12 mouse cellular contexts compared by ENCODE assay signal in genomic region chr4:152179946-152180660, GRCm38 (mm10). TPM values are rescaled to one million over a fixed set of nuclear protein-coding genes. Genes with fewer than 3 reads are reported as not detected.
DNase-seq lines count a peak whose midpoint lies in the region; ATAC-seq and TF ChIP-seq lines count a peak whose summit lies in the region.
"Had no signal": no experiment of that assay in that cellular context is flagged by ENCODE, and none has a peak within 500 bp of the region (broad histone marks: within the 10 kb centered on the region; RNA-seq: fewer than 3 reads in every experiment).

No protein-coding gene starts in this region.

- peak; percentile 44; the same call in 1 of the 2 replicates for TF ChIP-seq EP300 in heart, adult 2 months (IDR thresholded peaks at IDR 0.05; ENCODE audit: insufficient read depth, low read depth, low read length)

- WGBS in heart, adult 2 months = 60% methylated on average over 16 of the region's 16 CpGs
- 89% methylated on average over 16 of the region's 16 CpGs for WGBS in midbrain, embryonic 15.5 days

- H3K9ac ChIP-seq in heart, adult 2 months (ENCODE audit: low read depth, low read length) = no peak overlapping the region
- 0 out of 2 replicates have a peak overlapping the region, but pooled peaks have one; percentile 62 for H3K9ac ChIP-seq in midbrain, embryonic 15.5 days
- H3K9ac ChIP-seq: embryonic facial prominence, embryonic 15.5 days had no signal

- TF ChIP-seq POLR2A in heart, adult 2 months (IDR thresholded peaks at IDR 0.05; ENCODE audit: insufficient read depth, low read depth, low read length) = no peak

- peak overlapping the region; percentile 33; the same call in 1 of the 2 replicates for H3K27ac ChIP-seq in heart, adult 2 months
- no peak overlapping the region for H3K27ac ChIP-seq in midbrain, embryonic 15.5 days
- H3K27ac ChIP-seq: embryonic facial prominence, embryonic 15.5 days; limb, embryonic 13.5 days had no signal

- DNase-seq in heart, adult 2 months = peak in 1 of 2 experiments; percentile 60
- DNase-seq in heart, postnatal 10 days = no peak
- DNase-seq in cerebellum, adult 11 months = peak; percentile 75
- DNase-seq in cerebellum, postnatal 36 days = peak; percentile 79 to 80
- no peak for DNase-seq in thymus, postnatal 0 days (ENCODE audit: low spot score)
- DNase-seq in kidney, adult 11 months = no peak
- no peak for DNase-seq in testis, postnatal 10 days (ENCODE audit: low spot score)
- DNase-seq: lung, postnatal 10 days had no signal

- H3K27me3 ChIP-seq in heart, adult 2 months (ENCODE audit: control insufficient read depth, insufficient read depth, low read length) = no peaks in the 10 kb centered on the region
- peaks cover 10% of the 10 kb centered on the region; the same call in 1 of the 2 replicates for H3K27me3 ChIP-seq in midbrain, embryonic 15.5 days (replicated peaks)

- no peak overlapping the region for H3K4me3 ChIP-seq in heart, adult 2 months
- H3K4me3 ChIP-seq in midbrain, embryonic 15.5 days = peak overlapping the region; percentile 63
- H3K4me3 ChIP-seq: embryonic facial prominence, embryonic 15.5 days had no signal

- H3K4me2 ChIP-seq in midbrain, embryonic 15.5 days = peak overlapping the region; percentile 94

- ATAC-seq in midbrain, embryonic 15.5 days (replicated peaks) = no peak

- H3K36me3 ChIP-seq in heart, adult 2 months (ENCODE audit: control insufficient read depth, insufficient read depth, low read length) = no peaks in the 10 kb centered on the region
- H3K36me3 ChIP-seq in midbrain, embryonic 15.5 days (replicated peaks) = no peaks in the 10 kb centered on the region; the same call in 1 of the 2 replicates
- H3K36me3 ChIP-seq: embryonic facial prominence, embryonic 15.5 days; limb, embryonic 13.5 days had no signal

- TF ChIP-seq CTCF in heart, adult 2 months (IDR thresholded peaks at IDR 0.05) = no peak

- 0 out of 2 replicates have a peak, but pooled peaks cover 1% of the 10 kb centered on the region for H3K79me2 ChIP-seq in heart, adult 2 months (replicated peaks; ENCODE audit: control insufficient read depth, insufficient read depth, low read length)

- peaks cover 6% of the 10 kb centered on the region for H3K4me1 ChIP-seq in heart, adult 2 months (ENCODE audit: control insufficient read depth, insufficient read depth, low read length)
- peaks cover 29% of the 10 kb centered on the region for H3K4me1 ChIP-seq in midbrain, embryonic 15.5 days

- intact Hi-C loops in heart, adult 2 months (cut with DNase I) = loop anchor here (10.0 kb wide), 1 partner anchor 315 kb away; no protein-coding TSS in a partner anchor
- intact Hi-C loops in heart, postnatal 10 days (cut with DNase I) = no loop called here

- H3K9me3 ChIP-seq in midbrain, embryonic 15.5 days = no peaks in the 10 kb centered on the region
- H3K9me3 ChIP-seq: embryonic facial prominence, embryonic 15.5 days; limb, embryonic 13.5 days had no signal

RNA-seq across cellular contexts. Expression of gene Acot7, which starts 2.2 kb away (rescaled TPM):
- 10 to 100 TPM; 58.1 to 64.8 TPM for total RNA-seq in heart, adult 2 months (2021)
- polyA plus RNA-seq in heart, adult 2 months (2012; rRNA removed) = 51.7 and 65.0 TPM in 2 replicates
- total RNA-seq in heart, postnatal 10 days (2021) = 10 to 100 TPM; 48.3 to 53.2 TPM
- polyA plus RNA-seq in midbrain, embryonic 15.5 days (2015; fragmentation: Nextera tagmentation; extraction: Ambion mirVana) = 409 and 418 TPM in 2 replicates
- 65.1 and 98.8 TPM in 2 replicates for polyA plus RNA-seq in thymus, postnatal 0 days (2015; fragmentation: Nextera tagmentation; extraction: Ambion mirVana)

RNA-seq across cellular contexts. Expression of gene Hes2, which starts 21.4 kb away (rescaled TPM):
- not detected for total RNA-seq in heart, adult 2 months (2021)
- not detected in 2 replicates for polyA plus RNA-seq in heart, adult 2 months (2012; rRNA removed)
- not detected for total RNA-seq in heart, postnatal 10 days (2021)
- not detected in 2 replicates for polyA plus RNA-seq in midbrain, embryonic 15.5 days (2015; fragmentation: Nextera tagmentation; extraction: Ambion mirVana)
- 0.21 TPM in 1 of 2 replicates, not detected in the other for polyA plus RNA-seq in thymus, postnatal 0 days (2015; fragmentation: Nextera tagmentation; extraction: Ambion mirVana)
- polyA plus RNA-seq: intestine, embryonic 14.5 days; limb, embryonic 13.5 days had no signal

RNA-seq across cellular contexts. Expression of gene Espn, which starts 27.9 kb away (rescaled TPM):
- total RNA-seq in heart, adult 2 months (2021) = 1 to 10 TPM; 2.4 to 2.5 TPM
- 2.7 and 3.2 TPM in 2 replicates for polyA plus RNA-seq in heart, adult 2 months (2012; rRNA removed)
- 1 to 10 TPM; 1.3 to 1.4 TPM for total RNA-seq in heart, postnatal 10 days (2021)
- polyA plus RNA-seq in midbrain, embryonic 15.5 days (2015; fragmentation: Nextera tagmentation; extraction: Ambion mirVana) = 0.13 and 0.19 TPM in 2 replicates
- 3.2 and 3.6 TPM in 2 replicates for polyA plus RNA-seq in thymus, postnatal 0 days (2015; fragmentation: Nextera tagmentation; extraction: Ambion mirVana)

Comparison
In these comparisons a context has a peak if more than half of its experiments do, and no peak if none do; other contexts are left out.
1. DNase-seq: peak in cerebellum, adult 11 months (single experiment) and cerebellum, postnatal 36 days (2 of 2); none in heart, postnatal 10 days (0 of 2), thymus, postnatal 0 days (single experiment), kidney, adult 11 months (single experiment) and testis, postnatal 10 days (single experiment).